Comparison of ENCODE assay signal across 25 mouse cellular contexts in the genomic region with DNA sequence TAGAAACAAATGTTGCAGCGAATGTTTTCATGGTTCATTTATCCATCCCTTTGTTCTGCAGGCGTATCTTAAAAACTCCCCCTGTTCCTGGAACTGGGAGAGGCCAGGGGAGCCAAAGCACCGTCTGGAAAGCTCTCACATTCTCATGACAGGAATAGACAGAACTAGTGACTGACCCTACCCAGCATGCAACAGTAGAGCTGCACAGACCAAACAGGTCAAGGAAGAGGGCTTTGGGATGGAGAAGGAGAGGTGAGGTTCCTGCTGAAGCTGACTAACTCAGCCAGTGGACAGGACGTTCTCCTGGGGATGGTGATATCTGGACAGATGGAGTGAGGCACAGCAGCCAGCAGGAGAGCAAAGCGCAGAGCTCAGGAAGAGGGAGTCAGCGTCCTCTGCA.
"Had no signal": no experiment of that assay in that cellular context is flagged by ENCODE, and none has a peak within 500 bp of the region (broad histone marks: within the 10 kb centered on the region; RNA-seq: fewer than 3 reads in every experiment).

No protein-coding gene starts in this region.

- H3K4me2 ChIP-seq: heart, embryonic 13.5 days; heart, embryonic 15.5 days; hindbrain, embryonic 12.5 days; hindbrain, embryonic 14.5 days; intestine, embryonic 15.5 days; limb, embryonic 12.5 days; liver, embryonic 11.5 days; liver, embryonic 13.5 days had no signal

- H3K36me3 ChIP-seq: heart, embryonic 13.5 days; heart, embryonic 15.5 days; hindbrain, embryonic 10.5 days; hindbrain, embryonic 12.5 days; intestine, embryonic 15.5 days; limb, embryonic 10.5 days; limb, embryonic 12.5 days; liver, embryonic 13.5 days had no signal

- DNase-seq: gastrocnemius, adult 2 months; gastrocnemius, postnatal 10 days; gastrocnemius, postnatal 25 days; heart, postnatal 36 days; kidney, adult 18-20 months; kidney, adult 8-10 months; kidney, postnatal 10 days; kidney, postnatal 25 days; kidney, postnatal 4 days; liver; liver, embryonic 13.5 days had no signal

- H3K4me3 ChIP-seq: gastrocnemius, adult 2 months; heart, embryonic 13.5 days; heart, embryonic 15.5 days; hindbrain, embryonic 10.5 days; hindbrain, embryonic 12.5 days; intestine, embryonic 15.5 days; layer of hippocampus, adult 2 months; left cerebral cortex, adult 2 months; limb, embryonic 10.5 days; limb, embryonic 12.5 days; liver, embryonic 13.5 days had no signal

- ATAC-seq: hindbrain, embryonic 16.5 days; inflammation-experienced regulatory T-cells, adult 6 months; intestine, embryonic 15.5 days; intestine, postnatal 0 days had no signal

- H3K27ac ChIP-seq: gastrocnemius, adult 2 months; heart, embryonic 13.5 days; heart, embryonic 15.5 days; hindbrain, embryonic 10.5 days; hindbrain, embryonic 12.5 days; hindbrain, embryonic 14.5 days; intestine, embryonic 15.5 days; layer of hippocampus, adult 2 months; left cerebral cortex, adult 2 months; limb, embryonic 10.5 days; limb, embryonic 12.5 days; liver, embryonic 13.5 days had no signal

- H3K9ac ChIP-seq: heart, embryonic 13.5 days; heart, embryonic 15.5 days; hindbrain, embryonic 12.5 days; hindbrain, embryonic 14.5 days; intestine, embryonic 15.5 days; limb, embryonic 12.5 days; liver, embryonic 13.5 days had no signal

- H3K27me3 ChIP-seq: heart, embryonic 13.5 days; heart, embryonic 15.5 days; hindbrain, embryonic 12.5 days; intestine, embryonic 15.5 days; liver, embryonic 13.5 days had no signal

- H3K9me3 ChIP-seq: heart, embryonic 13.5 days; heart, embryonic 15.5 days; hindbrain, embryonic 10.5 days; hindbrain, embryonic 12.5 days; intestine, embryonic 15.5 days; limb, embryonic 10.5 days; limb, embryonic 12.5 days; liver, embryonic 13.5 days had no signal

- H3K4me1 ChIP-seq: hindbrain, embryonic 12.5 days had no signal
